Mouse (Mus musculus): ENCODE results near the gene Nup54. TPM values are rescaled to one million over a fixed set of nuclear protein-coding genes. Genes with fewer than 3 reads are reported as not detected.

Nup54 gene
- total RNA-seq, 2 experiments from 2014 or later = 8.9 to 12.5 TPM

- DNase-seq = peak; percentile 86
- peak overlapping the region; percentile 82 for H3K27ac ChIP-seq
Observed at GRCm38 (mm10) chr5:92369151-92369994, 65.6 kb downstream of the Nup54 start.

GRCm38 (mm10) chr5:92368392-92368791 lies 66.6 kb downstream of the Nup54 start:
- no peak for TF ChIP-seq CTCF (IDR thresholded peaks at IDR 0.05)
- Histone ChIP-seq H3K27ac (peak overlapping the region; percentile 88), H3K4me3 (peak overlapping the region; percentile 52)
- no peak for DNase-seq
- intact Hi-C loops (cut with DNase I) = no loop called here

More at GRCm38 (mm10) chr5:92369151-92369994, 65.6 kb downstream of the Nup54 start:
- H3K4me3 ChIP-seq = peak overlapping the region; percentile 52
- no peak for TF ChIP-seq CTCF (IDR thresholded peaks at IDR 0.05)
- intact Hi-C loops (cut with DNase I) = no loop called here

- H3K27ac ChIP-seq = no peak overlapping the region
- no peak for TF ChIP-seq CTCF (IDR thresholded peaks at IDR 0.05)
- intact Hi-C loops (cut with DNase I) = no loop called here
- DNase-seq = no peak
- H3K4me3 ChIP-seq = no peak overlapping the region
Observed at GRCm38 (mm10) chr5:92366565-92366964, 68.5 kb downstream of the Nup54 start.

Small RNA genes within 50 kb of the gene (microRNA-seq; reads per million reads assigned to microRNA genes)
- gene Mir6415 = not detected

Other genes with a start within 250 kb of the Nup54 start
- gene U90926, start 219.8 kb downstream of the Nup54 start, total RNA-seq (2021) = not detected
- gene Ppef2, start 178.9 kb downstream of the Nup54 start, total RNA-seq (2021) = not detected
- 1 to 10 TPM; 5.5 to 8.5 TPM for gene Naaa, start 157.0 kb downstream of the Nup54 start, total RNA-seq (2021)
- gene Sdad1, start 124.7 kb downstream of the Nup54 start, total RNA-seq (2021) = 10 to 100 TPM; 15.5 to 17.7 TPM
- gene Cxcl9, start 107.1 kb downstream of the Nup54 start, total RNA-seq (2021) = under 1 TPM; 0.10 to 0.45 TPM
- 100 to 1,000 TPM; 394 to 399 TPM for gene Art3, start 103.4 kb downstream of the Nup54 start, total RNA-seq (2021)
- not detected for gene Cxcl10, start 86.3 kb downstream of the Nup54 start, total RNA-seq (2021)
- 10 to 100 TPM; 61.7 to 78.6 TPM for gene Scarb2, start 71.6 kb upstream of the Nup54 start, total RNA-seq (2021)
- gene Fam47e, start 119.8 kb upstream of the Nup54 start, total RNA-seq (2021) = not detected
- 10 to 100 TPM; 37.8 to 52.6 TPM for gene Stbd1, start 167.8 kb upstream of the Nup54 start, total RNA-seq (2021)
- gene Ccdc158, start 240.1 kb upstream of the Nup54 start, total RNA-seq (2021) = under 1 TPM; 0.31 to 0.54 TPM
- gene Shroom3, start 248.2 kb upstream of the Nup54 start, total RNA-seq (2021) = 1 to 10 TPM in 1 of 2 experiments, under 1 TPM in 1; 0.53 to 1.2 TPM